Mouse (Mus musculus) fat pad, adult 2 months (tissue): ENCODE data around the gene Thap4.
A peak's percentile ranks its signal among the peaks of the same experiment; 100 is the strongest.
"Not testable (repeated sequence)": the region's sequence is repeated elsewhere in the genome, so short reads cannot be mapped to it uniquely, and the experiment has no call there.

ENCODE experiments used
- DNase-seq: peaks from one replicate; pipeline ENCODE4 v3.0.0-alpha.2; 2011; ENCODE audit warnings: low read depth, low spot score; ENCODE audit errors: extremely low read depth

Thap4 gene

GRCm38 (mm10) chr1:93691786-93692357, 62.8 kb downstream of the Thap4 start:
- DNase-seq = no peak

GRCm38 (mm10) chr1:93691106-93691505, 63.6 kb downstream of the Thap4 start:
- no peak for DNase-seq

- no peak for DNase-seq
Measured at GRCm38 (mm10) chr1:93689901-93690496, 64.7 kb downstream of the Thap4 start.

- DNase-seq = peak; percentile 68
Measured at GRCm38 (mm10) chr1:93688154-93688553, 66.5 kb downstream of the Thap4 start.

- DNase-seq = no peak
Measured at GRCm38 (mm10) chr1:93686961-93687320, 67.7 kb downstream of the Thap4 start.

GRCm38 (mm10) chr1:93686245-93686960, 68.3 kb downstream of the Thap4 start:
- DNase-seq = no peak

GRCm38 (mm10) chr1:93685401-93686244, 69.0 kb downstream of the Thap4 start, which contains the start of gene Bok:
TSS of gene Bok (plus strand) at chr1:93685660.
- DNase-seq = no peak

- no peak for DNase-seq
Measured at GRCm38 (mm10) chr1:93679889-93680568, 74.6 kb downstream of the Thap4 start.

GRCm38 (mm10) chr1:93678386-93678785, 76.3 kb downstream of the Thap4 start:
- DNase-seq = no peak

GRCm38 (mm10) chr1:93672682-93673081, 82.0 kb downstream of the Thap4 start:
- no peak for DNase-seq

GRCm38 (mm10) chr1:93669941-93670340, 84.7 kb downstream of the Thap4 start:
- no peak for DNase-seq

GRCm38 (mm10) chr1:93668791-93669548, 85.7 kb downstream of the Thap4 start:
- DNase-seq = no peak

- DNase-seq = no peak
Measured at GRCm38 (mm10) chr1:93667760-93668400, 86.8 kb downstream of the Thap4 start.

- not testable (repeated sequence) for DNase-seq
Measured at GRCm38 (mm10) chr1:93658559-93658958, 96.1 kb downstream of the Thap4 start, which contains the start of gene Stk25. TSS of gene Stk25 (minus strand) at chr1:93658659.

- DNase-seq = no peak
Measured at GRCm38 (mm10) chr1:93657025-93657360, 97.7 kb downstream of the Thap4 start.

GRCm38 (mm10) chr1:93656325-93657024, 98.2 kb downstream of the Thap4 start:
- DNase-seq = no peak

GRCm38 (mm10) chr1:93654798-93655197, 99.9 kb downstream of the Thap4 start:
- DNase-seq = no peak

GRCm38 (mm10) chr1:93654275-93654674, 100.4 kb downstream of the Thap4 start:
- no peak for DNase-seq
